Mouse (Mus musculus): ENCODE data around the gene C1rl.
A peak's percentile ranks its signal among the peaks of the same experiment; 100 is the strongest.
"Not testable (repeated sequence)": the region's sequence is repeated elsewhere in the genome, so short reads cannot be mapped to it uniquely, and the experiment has no call there.

Gene C1rl

GRCm38 (mm10) chr6:124505028-124505427, 12.1 kb downstream of the C1rl start:
- ATAC-seq (ENCODE audit: low TSS enrichment), result no peak

GRCm38 (mm10) chr6:124506991-124507390, 14.1 kb downstream of the C1rl start:
- ATAC-seq (ENCODE audit: low TSS enrichment), result no peak

GRCm38 (mm10) chr6:124508292-124508691, 15.4 kb downstream of the C1rl start:
- ATAC-seq (ENCODE audit: low TSS enrichment), result peak; percentile 80

- ATAC-seq (ENCODE audit: low TSS enrichment), result not testable (repeated sequence)
Observed at GRCm38 (mm10) chr6:124509192-124509591, 16.3 kb downstream of the C1rl start.

- no peak for ATAC-seq (ENCODE audit: low TSS enrichment)
Observed at GRCm38 (mm10) chr6:124511936-124512335, 19.0 kb downstream of the C1rl start.

- peak; percentile 77 for ATAC-seq (ENCODE audit: low TSS enrichment)
Observed at GRCm38 (mm10) chr6:124512355-124512836, 19.5 kb downstream of the C1rl start, which contains the start of gene C1ra. Gene C1ra, plus strand, starts transcription at chr6:124512405.

- not testable (repeated sequence) for ATAC-seq (ENCODE audit: low TSS enrichment)
Observed at GRCm38 (mm10) chr6:124517733-124518132, 24.8 kb downstream of the C1rl start.

GRCm38 (mm10) chr6:124522082-124522481, 29.2 kb downstream of the C1rl start:
- peak; percentile 89 for ATAC-seq (ENCODE audit: low TSS enrichment)

- ATAC-seq (ENCODE audit: low TSS enrichment), result no peak
Observed at GRCm38 (mm10) chr6:124527881-124528280, 35.0 kb downstream of the C1rl start.

GRCm38 (mm10) chr6:124531077-124531476, 38.2 kb downstream of the C1rl start:
- no peak for ATAC-seq (ENCODE audit: low TSS enrichment)

- not testable (repeated sequence) for ATAC-seq (ENCODE audit: low TSS enrichment)
Observed at GRCm38 (mm10) chr6:124536125-124536829, 43.4 kb downstream of the C1rl start.

- not testable (repeated sequence) for ATAC-seq (ENCODE audit: low TSS enrichment)
Observed at GRCm38 (mm10) chr6:124541176-124541575, 48.3 kb downstream of the C1rl start.

GRCm38 (mm10) chr6:124542284-124542683, 49.4 kb downstream of the C1rl start, which contains the start of gene C1s1:
Gene C1s1, minus strand, starts transcription at chr6:124542359.
- peak; percentile 89 for ATAC-seq (ENCODE audit: low TSS enrichment)

GRCm38 (mm10) chr6:124544466-124544865, 51.6 kb downstream of the C1rl start:
- 0 out of 2 replicates have a peak, but pooled peaks have one; percentile 47 for ATAC-seq (ENCODE audit: low TSS enrichment)

GRCm38 (mm10) chr6:124545425-124545824, 52.5 kb downstream of the C1rl start:
- no peak for ATAC-seq (ENCODE audit: low TSS enrichment)

- not testable (repeated sequence) for ATAC-seq (ENCODE audit: low TSS enrichment)
Observed at GRCm38 (mm10) chr6:124547979-124548378, 55.1 kb downstream of the C1rl start.

GRCm38 (mm10) chr6:124549023-124549550, 56.2 kb downstream of the C1rl start:
- ATAC-seq (ENCODE audit: low TSS enrichment), result no peak

- no peak for ATAC-seq (ENCODE audit: low TSS enrichment)
Observed at GRCm38 (mm10) chr6:124552766-124553165, 59.9 kb downstream of the C1rl start.

GRCm38 (mm10) chr6:124555956-124556355, 63.0 kb downstream of the C1rl start:
- ATAC-seq (ENCODE audit: low TSS enrichment), result not testable (repeated sequence)

Data from frontal cortex, adult (tissue).